Mouse (Mus musculus): ENCODE measurements around the gene Aco1.

- TF ChIP-seq EP300 (IDR thresholded peaks at IDR 0.05; ENCODE audit: low read depth), result no peak
- TF ChIP-seq CTCF (IDR thresholded peaks at IDR 0.05; ENCODE audit: low read depth), result no peak
These were observed 52.5 kb downstream of the Aco1 start for GRCm38 (mm10) chr4:40195336-40195735.
